Mouse (Mus musculus): ENCODE results near the gene Taz. TPM values are rescaled to one million over a fixed set of nuclear protein-coding genes. Genes with fewer than 3 reads are reported as not detected.
A peak's percentile ranks its signal among the peaks of the same experiment; 100 is the strongest.

Taz gene
- polyA plus RNA-seq, 1 experiment from 2014 or later, result 76.5 TPM

- in situ Hi-C loops (cut with MboI; ENCODE audit: low pct_unique_long_range_greater_than_20kb), result loop anchor here (5.0 kb wide), 2 partner anchors 34 to 164 kb away; partner anchors contain the start of genes Dnase1l1 and Taz
- no peak for DNase-seq (ENCODE audit: low read depth, low spot score)
- POLR2A ChIA-PET, result interaction anchor here (0.7 to 1.5 kb wide), 4 partner anchors 23 to 165 kb away, joined by 3 to 4 read pairs (median 3); no protein-coding TSS in a partner anchor
- no peak for TF ChIP-seq CTCF (IDR thresholded peaks at IDR 0.05)
- no peaks in the 10 kb centered on the region for H3K27me3 ChIP-seq
- CTCF ChIA-PET, result interaction anchor here (0.7 to 3.7 kb wide), 16 partner anchors 10 to 172 kb away, joined by 3 to 28 read pairs (median 4); partner anchors contain the start of genes Fam3a and Ikbkg
- ATAC-seq, result no peak
These were observed 33.1 kb upstream of the Taz start for GRCm38 (mm10) chrX:74248651-74249050.

- no peak for DNase-seq (ENCODE audit: low read depth, low spot score)
- peaks cover 3% of the 10 kb centered on the region for H3K27me3 ChIP-seq
- ATAC-seq, result no peak
- POLR2A ChIA-PET, result interaction anchor here (1.5 kb wide), 1 partner anchor 164 kb away, joined by 4 read pairs; no protein-coding TSS in a partner anchor
- no peak for TF ChIP-seq CTCF (IDR thresholded peaks at IDR 0.05)
- in situ Hi-C loops (cut with MboI; ENCODE audit: low pct_unique_long_range_greater_than_20kb), result loop anchor here (5.0 kb wide), 2 partner anchors 33 to 163 kb away; partner anchors contain the start of genes Dnase1l1 and Taz
- CTCF ChIA-PET, result interaction anchor here (0.8 to 3.7 kb wide), 8 partner anchors 9 to 164 kb away, joined by 3 to 28 read pairs (median 6); partner anchors contain the start of genes Fam3a and Ikbkg
These were observed 32.1 kb upstream of the Taz start, which contains the start of gene Flna for GRCm38 (mm10) chrX:74249615-74250014. Gene Flna (minus strand): TSS chrX:74249820.

- ATAC-seq (peak; percentile 86), DNase-seq (ENCODE audit: low read depth, low spot score) (no peak)
- no peak for TF ChIP-seq CTCF (IDR thresholded peaks at IDR 0.05)
- H3K27me3 ChIP-seq, result peaks cover 9% of the 10 kb centered on the region
- CTCF ChIA-PET, result no interaction called here
- in situ Hi-C loops (cut with MboI; ENCODE audit: low pct_unique_long_range_greater_than_20kb), result no loop called here
- POLR2A ChIA-PET, result interaction anchor here (1.6 kb wide), 1 partner anchor 11 kb away, joined by 5 read pairs; no protein-coding TSS in a partner anchor
These were observed 27.4 kb upstream of the Taz start, which contains the start of gene Emd for GRCm38 (mm10) chrX:74254153-74254887. Gene Emd (plus strand): TSS chrX:74254687.

GRCm38 (mm10) chrX:74254888-74255565 lies 26.7 kb upstream of the Taz start:
- DNase-seq (ENCODE audit: low read depth, low spot score) (no peak), ATAC-seq (peak; percentile 28)
- TF ChIP-seq CTCF (IDR thresholded peaks at IDR 0.05), result no peak
- ChIA-PET CTCF (no interaction called here), POLR2A (interaction anchor here (1.6 kb wide), 1 partner anchor 12 kb away, joined by 5 read pairs; no protein-coding TSS in a partner anchor)
- H3K27me3 ChIP-seq, result peaks cover 9% of the 10 kb centered on the region
- in situ Hi-C loops (cut with MboI; ENCODE audit: low pct_unique_long_range_greater_than_20kb), result no loop called here

GRCm38 (mm10) chrX:74257746-74258145 lies 24.0 kb upstream of the Taz start:
- no peak for ATAC-seq
- POLR2A ChIA-PET, result interaction anchor here (1.3 kb wide), 1 partner anchor 13 kb away, joined by 5 read pairs; the partner anchor contains the start of gene Rpl10

GRCm38 (mm10) chrX:74269736-74270061 lies 12.0 kb upstream of the Taz start:
- CTCF ChIA-PET, result interaction anchor here (1.4 to 1.6 kb wide), 2 partner anchors 13 to 21 kb away, joined by 5 read pairs; no protein-coding TSS in a partner anchor
- POLR2A ChIA-PET, result interaction anchor here (1.0 to 1.7 kb wide), 3 partner anchors 8 to 269 kb away, joined by 3 to 7 read pairs (median 3); no protein-coding TSS in a partner anchor
- peak; percentile 9 for ATAC-seq
- in situ Hi-C loops (cut with MboI; ENCODE audit: low pct_unique_long_range_greater_than_20kb), result no loop called here
- TF ChIP-seq CTCF (IDR thresholded peaks at IDR 0.05), result no peak
- no peaks in the 10 kb centered on the region for H3K27me3 ChIP-seq
- no peak for DNase-seq (ENCODE audit: low read depth, low spot score)

More at GRCm38 (mm10) chrX:74257746-74258145, 24.0 kb upstream of the Taz start:
- CTCF ChIA-PET, result interaction anchor here (1.3 kb wide), 1 partner anchor 8 kb away, joined by 5 read pairs; the partner anchor contains the start of gene Flna
- no peak for DNase-seq (ENCODE audit: low read depth, low spot score)
- TF ChIP-seq CTCF (IDR thresholded peaks at IDR 0.05), result no peak
- in situ Hi-C loops (cut with MboI; ENCODE audit: low pct_unique_long_range_greater_than_20kb), result no loop called here
- peaks cover 9% of the 10 kb centered on the region for H3K27me3 ChIP-seq

GRCm38 (mm10) chrX:74270062-74270901 lies 11.4 kb upstream of the Taz start, which contains the start of gene Rpl10:
Gene Rpl10 (plus strand): TSS chrX:74270812.
- CTCF ChIA-PET, result interaction anchor here (1.4 to 1.6 kb wide), 2 partner anchors 13 to 22 kb away, joined by 5 read pairs; no protein-coding TSS in a partner anchor
- ATAC-seq, result peak; percentile 66

GRCm38 (mm10) chrX:74270902-74271551 lies 10.7 kb upstream of the Taz start:
- ATAC-seq (no peak), DNase-seq (ENCODE audit: low read depth, low spot score) (no peak)
- TF ChIP-seq CTCF (IDR thresholded peaks at IDR 0.05), result no peak
- ChIA-PET CTCF (no interaction called here), POLR2A (interaction anchor here (0.6 to 1.7 kb wide), 5 partner anchors 10 to 25 kb away, joined by 3 to 8 read pairs (median 7); no protein-coding TSS in a partner anchor)
- in situ Hi-C loops (cut with MboI; ENCODE audit: low pct_unique_long_range_greater_than_20kb), result no loop called here
- H3K27me3 ChIP-seq, result no peaks in the 10 kb centered on the region

More at GRCm38 (mm10) chrX:74270062-74270901, 11.4 kb upstream of the Taz start, which contains the start of gene Rpl10:
- in situ Hi-C loops (cut with MboI; ENCODE audit: low pct_unique_long_range_greater_than_20kb), result no loop called here
- peak; percentile 91 for DNase-seq (ENCODE audit: low read depth, low spot score)
- no peak for TF ChIP-seq CTCF (IDR thresholded peaks at IDR 0.05)
- POLR2A ChIA-PET, result interaction anchor here (0.7 to 1.7 kb wide), 5 partner anchors 8 to 25 kb away, joined by 3 to 7 read pairs (median 6); partner anchors contain the start of gene Taz
- H3K27me3 ChIP-seq, result no peaks in the 10 kb centered on the region

All from Patski (cell line).